Mouse (Mus musculus): ENCODE results near the gene Gpr107.

GRCm38 (mm10) chr2:31126048-31126447, 26.1 kb upstream of the Gpr107 start:
- TF ChIP-seq EP300 (IDR thresholded peaks at IDR 0.05): no peak
- no peak for TF ChIP-seq CTCF (IDR thresholded peaks at IDR 0.05)
